Mouse (Mus musculus): ENCODE data around the gene Dus3l.
A peak's percentile ranks its signal among the peaks of the same experiment; 100 is the strongest.

Gene Dus3l

DNA sequence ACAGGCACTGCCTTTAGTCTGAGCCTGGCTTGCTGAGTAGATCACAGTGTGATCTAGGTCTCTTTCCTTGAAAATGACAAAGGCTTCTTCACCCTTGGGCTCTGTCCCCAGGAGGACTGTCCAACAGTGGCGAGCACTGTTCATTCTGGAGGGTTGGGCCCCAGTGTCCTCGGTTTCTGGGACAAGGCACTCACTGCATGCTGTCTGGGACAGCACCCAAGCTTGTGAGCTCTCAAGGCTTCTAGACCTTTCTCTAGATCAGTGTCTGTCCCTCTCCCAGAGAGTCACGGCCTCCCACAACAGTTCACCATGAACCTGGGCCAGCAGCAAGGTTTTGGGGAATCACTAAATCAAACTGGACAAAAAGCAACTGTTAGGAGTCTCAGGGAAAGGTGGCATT, 28.0 kb downstream of the Dus3l start:
- DNase-seq (ENCODE audit: low spot score in 2 of 2), result no peak

GRCm38 (mm10) chr17:56793614-56794319, 29.2 kb downstream of the Dus3l start:
- no peak for DNase-seq (ENCODE audit: low spot score in 2 of 2)

DNA sequence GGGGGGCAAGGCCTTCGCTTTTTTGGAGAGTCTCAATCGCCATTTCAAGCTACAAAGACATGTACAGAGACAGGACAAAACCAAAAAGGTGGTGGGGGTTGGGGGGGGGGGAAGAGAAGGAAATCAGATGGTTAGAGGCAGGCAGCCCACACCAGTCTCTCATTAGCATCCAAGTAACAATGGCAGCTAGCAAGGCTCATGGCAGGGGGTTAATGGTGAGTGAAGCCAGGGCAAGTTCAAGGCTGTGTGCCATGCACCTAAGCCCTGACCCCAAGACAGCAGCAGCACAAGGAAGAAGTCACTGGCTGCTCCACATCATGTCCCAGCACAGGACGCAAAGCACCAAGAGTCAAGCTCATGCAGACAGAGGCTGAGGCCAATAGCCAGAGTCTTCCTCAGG, 34.7 kb downstream of the Dus3l start:
- no peak for DNase-seq (ENCODE audit: low spot score in 2 of 2)

GRCm38 (mm10) chr17:56802065-56802464, 37.5 kb downstream of the Dus3l start:
- no peak for DNase-seq (ENCODE audit: low spot score in 2 of 2)

GRCm38 (mm10) chr17:56804952-56805351, 40.4 kb downstream of the Dus3l start:
- DNase-seq (ENCODE audit: low spot score in 2 of 2), result no peak

DNA sequence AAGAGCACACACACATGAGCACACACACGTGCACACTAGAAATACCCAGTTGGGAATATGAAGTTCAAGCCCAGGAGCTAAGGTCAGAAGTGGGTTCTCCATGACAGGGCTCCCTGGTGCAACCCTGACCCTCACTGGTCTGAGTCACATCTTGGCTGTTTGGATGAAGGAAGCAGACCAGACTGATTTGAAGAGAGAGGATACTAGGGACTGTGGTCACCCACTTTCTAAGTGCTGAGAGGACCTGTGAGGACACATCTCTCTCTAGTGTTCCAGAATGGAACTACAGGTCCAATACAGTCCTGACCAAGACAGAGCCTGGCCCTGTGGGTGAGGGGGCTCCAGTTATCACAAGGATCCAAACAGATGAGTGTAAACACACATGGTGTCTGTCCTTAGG, 41.2 kb downstream of the Dus3l start:
- DNase-seq (ENCODE audit: low spot score in 2 of 2), result no peak

- peak; percentile 84 to 87 for DNase-seq (ENCODE audit: low spot score in 2 of 2)
Observed at GRCm38 (mm10) chr17:56808518-56808917, 44.0 kb downstream of the Dus3l start.

- DNase-seq (ENCODE audit: low spot score in 2 of 2), result peak; percentile 59 to 66
Observed at GRCm38 (mm10) chr17:56810245-56810644, 45.7 kb downstream of the Dus3l start.

DNA sequence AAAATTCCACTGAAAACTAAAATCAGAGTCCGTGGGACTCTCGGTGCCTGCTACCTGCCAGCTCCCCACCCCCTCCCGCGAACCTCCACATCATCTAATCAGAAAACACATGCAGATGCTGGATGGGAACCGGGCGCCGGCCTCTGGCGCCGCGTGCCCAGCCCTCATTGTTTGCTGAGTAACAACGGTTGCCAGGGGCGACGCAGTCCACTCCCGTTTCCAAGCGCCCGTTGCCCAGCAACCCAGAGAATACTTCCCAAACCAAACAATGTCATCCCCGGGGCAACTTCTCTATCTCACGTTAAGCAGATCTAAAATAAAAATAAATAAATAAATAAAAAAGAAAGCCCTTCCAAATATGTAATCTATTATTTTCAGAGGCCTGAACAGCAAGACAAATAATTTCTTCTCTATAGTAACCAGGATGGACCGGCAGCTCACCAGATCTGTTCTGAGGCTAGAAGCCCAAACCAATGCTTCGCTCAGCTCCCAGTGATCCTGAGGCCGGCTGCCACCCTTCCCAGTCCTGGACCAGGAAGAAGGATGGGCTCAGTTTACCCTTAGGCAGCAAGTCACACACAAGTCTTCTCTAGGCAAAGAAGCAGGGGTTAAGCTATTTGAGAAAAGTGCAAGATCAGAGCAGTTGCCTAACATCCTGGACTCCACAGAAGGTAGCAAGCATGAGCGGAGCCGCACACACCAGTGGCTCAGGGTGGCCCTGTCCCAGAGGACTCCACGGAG, 49.9 kb downstream of the Dus3l start:
- peak; percentile 73 to 85 for DNase-seq (ENCODE audit: low spot score in 2 of 2)

DNA sequence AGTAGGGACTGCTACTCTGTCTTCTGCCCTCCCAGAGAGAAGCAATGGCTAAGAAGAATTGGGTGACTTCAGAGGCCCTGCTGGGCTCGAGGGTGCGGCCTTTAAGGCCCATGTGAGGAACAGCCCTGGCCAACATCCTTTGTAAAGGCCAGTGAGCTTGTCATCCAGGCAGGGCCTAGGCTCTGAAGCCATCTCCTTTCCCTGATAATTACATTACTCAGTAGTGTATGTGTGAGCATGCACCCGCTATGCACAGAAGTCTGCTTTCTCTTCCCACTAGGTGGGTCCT, 50.4 kb downstream of the Dus3l start:
- DNase-seq (ENCODE audit: low spot score in 2 of 2), result no peak

DNA sequence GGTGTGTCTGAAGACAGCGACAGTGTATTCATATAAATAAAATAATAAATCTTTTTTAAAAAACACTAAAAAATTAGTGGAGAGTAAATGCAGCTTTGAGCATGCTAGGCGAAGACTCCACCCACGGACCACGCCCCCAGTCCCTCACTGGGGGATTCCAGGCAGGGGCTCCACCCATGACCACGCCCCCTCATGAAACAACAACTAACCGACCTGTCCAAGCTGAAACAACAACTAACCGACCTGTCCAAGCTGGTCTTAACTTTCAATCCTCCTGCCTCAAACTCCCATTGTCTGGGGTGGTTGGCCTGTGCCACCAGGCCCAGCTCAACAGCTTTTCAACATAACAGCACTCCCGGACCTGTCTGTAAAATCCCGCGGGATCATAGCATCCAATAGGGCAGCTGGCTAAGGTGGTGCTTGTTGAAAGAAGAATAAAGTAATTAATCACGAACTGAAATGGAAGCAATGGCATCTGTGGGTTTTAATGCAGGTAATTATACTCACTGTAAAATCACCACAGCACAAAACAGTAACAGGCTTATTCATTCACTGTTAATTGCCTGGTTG, 53.6 kb downstream of the Dus3l start:
- no peak for DNase-seq (ENCODE audit: low spot score in 2 of 2)

DNA sequence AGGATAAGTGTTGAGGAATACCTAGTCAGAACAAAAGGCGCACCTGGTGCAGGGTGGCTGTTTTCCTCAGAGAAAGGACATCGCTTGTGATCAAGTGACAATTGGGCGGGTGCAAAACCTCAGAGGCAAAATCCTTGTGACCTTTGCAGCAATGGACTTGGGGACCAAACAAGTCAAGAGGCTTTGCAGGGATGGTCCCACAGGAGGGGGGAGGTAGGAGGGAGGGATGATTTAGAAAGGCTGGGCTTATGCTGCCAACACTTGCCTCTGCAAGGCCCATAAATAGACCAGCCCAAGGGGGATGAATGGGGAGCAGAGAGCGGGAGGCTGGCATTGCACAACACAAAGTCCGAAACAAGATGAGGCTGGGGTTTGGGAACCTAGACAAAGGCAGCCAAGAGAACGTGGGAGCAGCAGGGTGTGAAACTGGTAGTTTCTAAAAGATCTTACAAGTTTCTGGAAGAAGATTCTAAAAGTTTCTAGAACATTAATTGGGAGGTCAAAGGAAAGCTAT, 54.5 kb downstream of the Dus3l start:
- no peak for DNase-seq (ENCODE audit: low spot score in 2 of 2)
